Mouse (Mus musculus): ENCODE results near the gene Col12a1. TPM values are rescaled to one million over a fixed set of nuclear protein-coding genes. Genes with fewer than 3 reads are reported as not detected.
A peak's percentile ranks its signal among the peaks of the same experiment; 100 is the strongest.

Col12a1 gene
- not detected in 2 replicates for total RNA-seq (2017)

GRCm38 (mm10) chr9:79718481-79719370 is at the start of gene Col12a1:
Gene Col12a1 (minus strand): TSS chr9:79718831.
- no peak; a peak in 1 of 4 replicates for ATAC-seq (replicated peaks in 1 of 2; ENCODE audit: insufficient read depth in 1 of 2, low FRiP score in 2 of 2, low TSS enrichment in 1 of 2, low read depth in 1 of 2, poor library complexity in 2 of 2, severe bottlenecking in 2 of 2)

DNA sequence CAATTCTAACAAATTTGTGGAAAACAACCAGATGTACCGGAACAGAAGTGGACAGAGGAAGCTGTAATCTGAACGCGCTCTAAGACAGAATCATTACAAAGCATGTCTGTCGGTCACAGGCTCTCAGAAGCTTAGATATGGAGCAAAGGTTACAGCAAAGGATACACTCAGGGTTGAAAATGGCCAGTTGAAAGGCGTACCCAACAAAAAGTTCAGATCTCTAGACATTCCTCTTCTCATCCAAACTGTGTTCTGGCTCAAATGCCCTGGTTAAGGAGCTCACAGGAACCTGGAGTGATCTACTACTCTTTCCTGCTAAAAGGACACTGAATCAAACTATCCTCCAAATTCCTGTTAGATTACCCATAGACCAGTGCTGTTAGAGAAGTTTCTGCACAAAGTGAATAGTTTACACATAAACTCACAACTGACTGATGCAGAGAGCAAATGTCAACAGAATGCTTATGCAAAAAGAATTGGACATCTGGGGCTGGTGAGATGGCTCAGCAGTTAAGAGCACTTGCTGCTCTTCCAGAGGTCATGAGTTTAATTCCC is 48.4 kb upstream of the Col12a1 start:
- ATAC-seq (replicated peaks in 1 of 2; ENCODE audit: insufficient read depth in 1 of 2, low FRiP score in 2 of 2, low TSS enrichment in 1 of 2, low read depth in 1 of 2, poor library complexity in 2 of 2, severe bottlenecking in 2 of 2): no peak

GRCm38 (mm10) chr9:79765329-79765728 is 46.7 kb upstream of the Col12a1 start:
- ATAC-seq (replicated peaks in 1 of 2; ENCODE audit: insufficient read depth in 1 of 2, low FRiP score in 2 of 2, low TSS enrichment in 1 of 2, low read depth in 1 of 2, poor library complexity in 2 of 2, severe bottlenecking in 2 of 2): no peak

GRCm38 (mm10) chr9:79762519-79762918 is 43.9 kb upstream of the Col12a1 start:
- ATAC-seq (replicated peaks in 1 of 2; ENCODE audit: insufficient read depth in 1 of 2, low FRiP score in 2 of 2, low TSS enrichment in 1 of 2, low read depth in 1 of 2, poor library complexity in 2 of 2, severe bottlenecking in 2 of 2): no peak; a peak in 1 of 4 replicates

GRCm38 (mm10) chr9:79760076-79760475 is 41.4 kb upstream of the Col12a1 start:
- peak; percentile 12 to 16; a peak in 3 of 4 replicates for ATAC-seq (replicated peaks in 1 of 2; ENCODE audit: insufficient read depth in 1 of 2, low FRiP score in 2 of 2, low TSS enrichment in 1 of 2, low read depth in 1 of 2, poor library complexity in 2 of 2, severe bottlenecking in 2 of 2)

- peak; percentile 98 to 99 for ATAC-seq (replicated peaks in 1 of 2; ENCODE audit: insufficient read depth in 1 of 2, low FRiP score in 2 of 2, low TSS enrichment in 1 of 2, low read depth in 1 of 2, poor library complexity in 2 of 2, severe bottlenecking in 2 of 2)
Measured at GRCm38 (mm10) chr9:79759385-79760005, 40.9 kb upstream of the Col12a1 start, which contains the start of gene Cox7a2. Gene Cox7a2 (minus strand): TSS chr9:79759878.

- ATAC-seq (replicated peaks in 1 of 2; ENCODE audit: insufficient read depth in 1 of 2, low FRiP score in 2 of 2, low TSS enrichment in 1 of 2, low read depth in 1 of 2, poor library complexity in 2 of 2, severe bottlenecking in 2 of 2): no peak
Measured at GRCm38 (mm10) chr9:79755311-79755710, 36.7 kb upstream of the Col12a1 start.

- ATAC-seq (replicated peaks in 1 of 2; ENCODE audit: insufficient read depth in 1 of 2, low FRiP score in 2 of 2, low TSS enrichment in 1 of 2, low read depth in 1 of 2, poor library complexity in 2 of 2, severe bottlenecking in 2 of 2): no peak
Measured at GRCm38 (mm10) chr9:79751846-79752245, 33.2 kb upstream of the Col12a1 start.

GRCm38 (mm10) chr9:79750709-79751108 is 32.1 kb upstream of the Col12a1 start:
- ATAC-seq (replicated peaks in 1 of 2; ENCODE audit: insufficient read depth in 1 of 2, low FRiP score in 2 of 2, low TSS enrichment in 1 of 2, low read depth in 1 of 2, poor library complexity in 2 of 2, severe bottlenecking in 2 of 2): peak; percentile 73 to 79

DNA sequence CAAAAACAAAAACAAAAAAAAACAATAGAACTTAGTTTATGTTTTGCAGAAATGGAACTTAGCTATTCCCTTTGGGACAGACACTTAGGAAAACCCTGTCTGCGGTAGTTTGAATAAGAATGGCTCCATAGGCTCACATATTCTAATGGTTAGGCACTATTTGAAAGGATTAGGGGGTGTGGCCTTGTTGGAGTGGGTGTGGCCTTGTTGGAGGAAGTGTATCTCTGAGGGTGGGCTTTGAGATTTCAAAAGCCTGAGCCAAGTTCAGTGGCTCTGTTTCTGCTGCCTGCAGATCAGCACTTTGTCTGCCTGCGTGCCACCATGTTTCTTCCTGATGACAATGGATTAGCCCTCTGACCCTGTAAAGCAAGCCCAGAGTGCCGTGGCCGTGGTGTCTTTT is 26.4 kb upstream of the Col12a1 start:
- no peak for ATAC-seq (replicated peaks in 1 of 2; ENCODE audit: insufficient read depth in 1 of 2, low FRiP score in 2 of 2, low TSS enrichment in 1 of 2, low read depth in 1 of 2, poor library complexity in 2 of 2, severe bottlenecking in 2 of 2)

GRCm38 (mm10) chr9:79735608-79736007 is 17.0 kb upstream of the Col12a1 start:
- ATAC-seq (replicated peaks in 1 of 2; ENCODE audit: insufficient read depth in 1 of 2, low FRiP score in 2 of 2, low TSS enrichment in 1 of 2, low read depth in 1 of 2, poor library complexity in 2 of 2, severe bottlenecking in 2 of 2): no peak

GRCm38 (mm10) chr9:79730301-79730700 is 11.7 kb upstream of the Col12a1 start:
- ATAC-seq (replicated peaks in 1 of 2; ENCODE audit: insufficient read depth in 1 of 2, low FRiP score in 2 of 2, low TSS enrichment in 1 of 2, low read depth in 1 of 2, poor library complexity in 2 of 2, severe bottlenecking in 2 of 2): no peak

DNA sequence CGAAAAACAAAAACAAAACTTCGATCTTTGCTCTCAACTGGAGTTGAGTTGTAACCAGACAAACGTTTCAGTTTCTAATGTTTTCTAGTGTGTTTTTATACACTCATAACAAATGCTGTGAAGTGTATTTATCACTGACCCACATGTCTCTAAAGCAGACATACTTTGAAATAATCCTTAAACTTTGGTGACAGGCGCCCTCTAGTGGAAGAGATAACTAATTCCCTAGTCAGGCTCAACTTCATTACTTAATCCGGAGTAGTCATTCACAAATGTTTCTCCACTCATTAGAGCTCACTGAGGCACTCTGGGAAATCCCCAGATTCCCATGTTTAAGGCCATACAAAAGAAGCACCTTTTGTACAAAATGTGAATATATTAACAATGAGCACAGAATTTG is 4.5 kb upstream of the Col12a1 start:
- ATAC-seq (replicated peaks in 1 of 2; ENCODE audit: insufficient read depth in 1 of 2, low FRiP score in 2 of 2, low TSS enrichment in 1 of 2, low read depth in 1 of 2, poor library complexity in 2 of 2, severe bottlenecking in 2 of 2): no peak

DNA sequence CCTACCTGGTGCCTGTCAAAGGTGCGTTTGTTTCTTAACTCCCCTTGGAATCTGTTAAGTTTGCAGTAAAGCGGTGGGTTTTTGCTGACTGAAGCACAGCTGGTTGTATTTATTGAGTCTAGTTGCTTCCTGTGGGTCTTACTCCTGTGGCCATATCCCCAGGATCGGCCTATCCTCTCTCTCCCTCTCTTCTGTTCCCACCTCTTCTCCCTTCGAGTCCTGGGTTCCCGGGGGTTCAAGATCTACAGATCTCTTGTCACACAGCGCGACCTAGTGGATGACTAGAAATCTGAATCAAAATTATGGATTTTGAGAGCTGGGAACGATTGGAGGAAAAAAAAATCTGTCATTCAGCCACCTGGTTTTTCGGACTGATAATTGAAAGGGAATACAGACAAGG is 2.4 kb upstream of the Col12a1 start:
- ATAC-seq (replicated peaks in 1 of 2; ENCODE audit: insufficient read depth in 1 of 2, low FRiP score in 2 of 2, low TSS enrichment in 1 of 2, low read depth in 1 of 2, poor library complexity in 2 of 2, severe bottlenecking in 2 of 2): no peak

DNA sequence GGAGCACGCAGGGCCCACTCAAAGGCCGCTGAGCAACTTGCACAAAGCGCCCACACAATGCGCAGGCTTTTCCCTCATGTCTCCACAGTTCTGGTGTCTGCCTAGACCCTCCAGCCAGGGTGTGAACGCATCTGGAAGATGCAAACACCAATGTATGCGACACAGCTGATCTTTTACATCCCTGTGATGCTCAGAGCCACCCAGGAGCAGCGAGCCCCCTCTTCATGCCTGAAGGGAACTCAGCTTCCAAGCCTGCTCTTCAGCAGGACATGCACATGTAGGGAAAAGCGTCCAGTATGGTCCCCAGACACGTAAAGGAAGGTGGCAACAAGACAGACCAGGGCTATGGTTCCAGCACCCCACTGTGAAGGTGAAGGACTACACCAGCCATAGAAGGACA is 1.5 kb upstream of the Col12a1 start:
- ATAC-seq (replicated peaks in 1 of 2; ENCODE audit: insufficient read depth in 1 of 2, low FRiP score in 2 of 2, low TSS enrichment in 1 of 2, low read depth in 1 of 2, poor library complexity in 2 of 2, severe bottlenecking in 2 of 2): no peak

DNA sequence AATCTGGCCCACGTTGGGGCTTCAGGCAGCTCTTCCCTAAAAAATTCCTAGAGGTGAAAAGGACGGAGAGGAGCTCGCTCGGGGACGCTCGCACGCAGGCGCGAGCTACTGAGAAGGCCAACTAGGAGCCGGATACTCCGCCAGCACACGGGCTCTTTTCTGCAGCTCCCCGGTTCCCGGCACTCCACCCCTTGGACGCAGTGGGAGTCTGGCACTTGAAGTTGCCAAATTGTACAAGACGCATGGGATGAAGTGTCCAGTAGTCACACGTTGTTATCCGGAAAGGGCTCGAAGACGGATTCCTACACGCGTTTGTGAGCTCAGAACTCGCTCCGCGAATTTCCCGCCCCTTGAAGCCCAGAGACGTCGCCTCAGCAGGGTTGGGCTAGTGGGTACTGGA is 820 bp upstream of the Col12a1 start:
- no peak for ATAC-seq (replicated peaks in 1 of 2; ENCODE audit: insufficient read depth in 1 of 2, low FRiP score in 2 of 2, low TSS enrichment in 1 of 2, low read depth in 1 of 2, poor library complexity in 2 of 2, severe bottlenecking in 2 of 2)

DNA sequence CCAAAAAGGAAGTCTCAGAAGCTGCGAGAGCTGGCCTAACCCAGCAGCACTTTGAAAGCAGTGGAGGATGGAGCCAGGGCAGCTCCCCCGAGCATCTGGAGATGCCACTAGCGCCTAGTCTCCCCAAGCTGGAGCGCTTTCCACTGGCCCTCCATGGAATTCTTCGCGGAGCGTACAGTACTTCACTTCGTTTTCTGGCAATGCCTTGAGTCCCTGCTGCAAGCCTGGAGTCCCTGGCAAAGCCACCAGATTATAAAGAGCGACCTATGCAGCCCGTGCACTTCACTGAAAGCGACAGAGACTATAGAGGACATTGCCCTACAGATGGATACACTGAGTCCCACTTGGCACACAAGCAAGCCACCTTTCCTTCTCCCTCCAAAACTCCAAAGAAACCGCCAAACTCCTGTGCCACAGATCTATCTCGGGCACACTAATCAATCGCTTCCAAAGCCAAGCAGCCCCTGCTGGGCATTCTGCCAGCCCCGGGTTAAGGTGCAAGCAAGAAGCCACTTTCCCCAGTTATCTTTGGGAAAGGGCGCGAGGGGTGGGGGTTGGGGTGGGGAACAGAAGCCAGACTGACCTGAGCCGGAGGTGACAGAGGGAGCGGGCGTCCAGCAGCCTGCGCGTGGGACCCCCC is 675 bp downstream of the Col12a1 start:
- ATAC-seq (replicated peaks in 1 of 2; ENCODE audit: insufficient read depth in 1 of 2, low FRiP score in 2 of 2, low TSS enrichment in 1 of 2, low read depth in 1 of 2, poor library complexity in 2 of 2, severe bottlenecking in 2 of 2): no peak
